Comparison of ENCODE assay signal across 7 mouse cellular contexts in genomic region chr11:98338507-98338961, GRCm38 (mm10). TPM values are rescaled to one million over a fixed set of nuclear protein-coding genes. Genes with fewer than 3 reads are reported as not detected.
A peak's percentile ranks its signal among the peaks of the same experiment; 100 is the strongest.
DNase-seq lines count a peak whose midpoint lies in the region; ATAC-seq lines count a peak whose summit lies in the region.

No protein-coding gene starts in this region.

- peak overlapping the region; percentile 76 for H3K4me2 ChIP-seq in midbrain, embryonic 11.5 days

- H3K27ac ChIP-seq in midbrain, embryonic 11.5 days (ENCODE audit: low read depth, low read length), result no peak overlapping the region

- H3K4me3 ChIP-seq in midbrain, embryonic 11.5 days (ENCODE audit: low read depth, low read length), result peak overlapping the region; percentile 43

- H3K9me3 ChIP-seq in midbrain, embryonic 11.5 days (ENCODE audit: control insufficient read depth, low read length), result no peaks in the 10 kb centered on the region

- WGBS in midbrain, embryonic 11.5 days, result under 1% methylated on average over 54 of the region's 57 CpGs

- peaks cover 15% of the 10 kb centered on the region for H3K4me1 ChIP-seq in midbrain, embryonic 11.5 days (ENCODE audit: control insufficient read depth, insufficient read depth, low read length)

- intact Hi-C loops in heart, postnatal 10 days (cut with DNase I), result no loop called here

- H3K36me3 ChIP-seq in midbrain, embryonic 11.5 days (ENCODE audit: control insufficient read depth, insufficient read depth, low read length), result no peaks in the 10 kb centered on the region

- no peak for ATAC-seq in midbrain, embryonic 11.5 days (ENCODE audit: low FRiP score)

- H3K27me3 ChIP-seq in midbrain, embryonic 11.5 days (ENCODE audit: control insufficient read depth, insufficient read depth, low read length), result peaks cover 88% of the 10 kb centered on the region

- peak overlapping the region; percentile 30; the same call in 1 of the 2 replicates for H3K9ac ChIP-seq in midbrain, embryonic 11.5 days (ENCODE audit: low read length)

- peak; percentile 44 for DNase-seq in urinary bladder, adult 2 months (ENCODE audit: low spot score)
- no peak for DNase-seq in urinary bladder, postnatal 25 days (ENCODE audit: low spot score)
- DNase-seq in cerebellum, postnatal 36 days, result peak; percentile 85 to 86
- peak; percentile 49 to 54 for DNase-seq in heart, postnatal 10 days
- DNase-seq in layer of hippocampus, postnatal 14 days (ENCODE audit: low spot score in 2 of 2), result peak; percentile 78 to 85
- no peak for DNase-seq in midbrain, embryonic 11.5 days (ENCODE audit: low spot score, missing footprints)
- DNase-seq in testis, postnatal 10 days (ENCODE audit: low spot score), result peak; percentile 72

RNA-seq across cellular contexts. Expression of gene Neurod2, which starts 9.1 kb away (rescaled TPM):
- polyA plus RNA-seq in urinary bladder, adult 2 months (2012; rRNA removed), result not detected in 2 replicates
- total RNA-seq in heart, postnatal 10 days (2021), result not detected
- total RNA-seq in layer of hippocampus, postnatal 14 days (2021), result 100 to 1,000 TPM; 113 to 124 TPM
- polyA plus RNA-seq in midbrain, embryonic 11.5 days (2014; fragmentation: Nextera tagmentation; extraction: Ambion mirVana), result 0.15 and 0.17 TPM in 2 replicates

RNA-seq across cellular contexts. Expression of gene Ppp1r1b, which starts 9.7 kb away (rescaled TPM):
- polyA plus RNA-seq in urinary bladder, adult 2 months (2012; rRNA removed), result 0.07 and 0.15 TPM in 2 replicates
- total RNA-seq in heart, postnatal 10 days (2021), result 1 to 10 TPM; 2.7 to 4.0 TPM
- total RNA-seq in layer of hippocampus, postnatal 14 days (2021), result 10 to 100 TPM; 33.6 to 46.7 TPM
- polyA plus RNA-seq in midbrain, embryonic 11.5 days (2014; fragmentation: Nextera tagmentation; extraction: Ambion mirVana), result 0.78 and 0.91 TPM in 2 replicates

RNA-seq across cellular contexts. Expression of gene Stard3, which starts 19.6 kb away (rescaled TPM):
- polyA plus RNA-seq in urinary bladder, adult 2 months (2012; rRNA removed), result 34.8 and 45.8 TPM in 2 replicates
- total RNA-seq in heart, postnatal 10 days (2021), result 10 to 100 TPM; 23.9 to 24.5 TPM
- total RNA-seq in layer of hippocampus, postnatal 14 days (2021), result 10 to 100 TPM; 22.6 to 24.8 TPM
- 39.7 and 41.5 TPM in 2 replicates for polyA plus RNA-seq in midbrain, embryonic 11.5 days (2014; fragmentation: Nextera tagmentation; extraction: Ambion mirVana)

RNA-seq across cellular contexts. Expression of gene Tcap, which starts 45.1 kb away (rescaled TPM):
- polyA plus RNA-seq in urinary bladder, adult 2 months (2012; rRNA removed), result 7.0 and 9.0 TPM in 2 replicates
- 100 to 1,000 TPM; 469 to 500 TPM for total RNA-seq in heart, postnatal 10 days (2021)
- 1 to 10 TPM in 1 of 2 experiments, under 1 TPM in 1; 0.94 to 1.3 TPM for total RNA-seq in layer of hippocampus, postnatal 14 days (2021)
- not detected in 2 replicates for polyA plus RNA-seq in midbrain, embryonic 11.5 days (2014; fragmentation: Nextera tagmentation; extraction: Ambion mirVana)

RNA-seq across cellular contexts. Expression of gene Pnmt, which starts 47.7 kb away (rescaled TPM):
- 0.10 TPM in 1 of 2 replicates, not detected in the other for polyA plus RNA-seq in urinary bladder, adult 2 months (2012; rRNA removed)
- total RNA-seq in heart, postnatal 10 days (2021), result under 1 TPM in 1 of 2 experiments, not detected in 1; 0.31 TPM
- total RNA-seq in layer of hippocampus, postnatal 14 days (2021), result under 1 TPM; 0.28 to 0.38 TPM
- not detected in 2 replicates for polyA plus RNA-seq in midbrain, embryonic 11.5 days (2014; fragmentation: Nextera tagmentation; extraction: Ambion mirVana)

Comparison
In these comparisons a context has a peak if more than half of its experiments do, and no peak if none do; other contexts are left out.
1. DNase-seq: peak in urinary bladder, adult 2 months (single experiment), cerebellum, postnatal 36 days (2 of 2), heart, postnatal 10 days (2 of 2), layer of hippocampus, postnatal 14 days (2 of 2) and testis, postnatal 10 days (single experiment); none in urinary bladder, postnatal 25 days (single experiment) and midbrain, embryonic 11.5 days (single experiment).
2. RNA of gene Neurod2, which starts 9.1 kb away (total RNA-seq): 113 to 124 TPM in layer of hippocampus, postnatal 14 days; not detected in heart, postnatal 10 days; every median in the first group is over 100 times any median in the second.
3. RNA of gene Ppp1r1b, which starts 9.7 kb away (total RNA-seq): 33.6 to 46.7 TPM in layer of hippocampus, postnatal 14 days; 2.7 to 4.0 TPM in heart, postnatal 10 days; every median in the first group is over 4 times any median in the second.